27 mouse cellular contexts compared by ENCODE assay signal in genomic region chr7:109695339-109695726, GRCm38 (mm10). TPM values are rescaled to one million over a fixed set of nuclear protein-coding genes. Genes with fewer than 3 reads are reported as not detected.
"Had no signal": no experiment of that assay in that cellular context is flagged by ENCODE, and none has a peak within 500 bp of the region (broad histone marks: within the 10 kb centered on the region; RNA-seq: fewer than 3 reads in every experiment).

No protein-coding gene starts in this region.

- H3K4me3 ChIP-seq: kidney, embryonic 15.5 days; left cerebral cortex, adult 2 months; liver, embryonic 13.5 days; megakaryocyte, embryonic 14.5 days; midbrain, embryonic 10.5 days; neural tube, embryonic 12.5 days; neural tube, embryonic 15.5 days; stomach, embryonic 15.5 days had no signal

- H3K27me3 ChIP-seq: kidney, embryonic 15.5 days; liver, embryonic 13.5 days; neural tube, embryonic 12.5 days; neural tube, embryonic 15.5 days; stomach, embryonic 15.5 days had no signal

- H3K27ac ChIP-seq: kidney, embryonic 15.5 days; left cerebral cortex, adult 2 months; liver, embryonic 13.5 days; macrophage; midbrain, embryonic 10.5 days; neural tube, embryonic 12.5 days; neural tube, embryonic 15.5 days; stomach, embryonic 15.5 days had no signal

- H3K9ac ChIP-seq: kidney, embryonic 15.5 days; liver, embryonic 13.5 days; neural tube, embryonic 12.5 days; neural tube, embryonic 15.5 days; stomach, embryonic 15.5 days had no signal

- H3K4me1 ChIP-seq: liver, embryonic 13.5 days; neural tube, embryonic 12.5 days; neural tube, embryonic 15.5 days; stomach, embryonic 15.5 days had no signal

- H3K36me3 ChIP-seq: kidney, embryonic 15.5 days; liver, embryonic 13.5 days; midbrain, embryonic 10.5 days; neural tube, embryonic 12.5 days; neural tube, embryonic 15.5 days; stomach, embryonic 15.5 days had no signal

- H3K9me3 ChIP-seq: kidney, embryonic 15.5 days; liver, embryonic 13.5 days; midbrain, embryonic 10.5 days; neural tube, embryonic 12.5 days; neural tube, embryonic 15.5 days; stomach, embryonic 15.5 days had no signal

- H3K4me2 ChIP-seq: kidney, embryonic 15.5 days; liver, embryonic 13.5 days; neural tube, embryonic 12.5 days; neural tube, embryonic 15.5 days; stomach, embryonic 15.5 days had no signal

- DNase-seq: kidney, adult 8-10 months; kidney, postnatal 10 days; kidney, postnatal 36 days; layer of hippocampus, postnatal 36 days; liver, embryonic 13.5 days; lung, adult 2 months; midbrain, embryonic 14.5 days; retina, postnatal 1 day; right cerebral cortex, postnatal 25 days; spleen, adult 18-20 months; thymus, postnatal 25 days had no signal

RNA-seq across cellular contexts. Expression of gene BC051019, which starts 28.3 kb away (rescaled TPM):
- total RNA-seq: layer of hippocampus, postnatal 36 days; left cerebral cortex, adult 2 months; left cerebral cortex, postnatal 10 days; left cerebral cortex, postnatal 36 days; liver, adult 2 months had no signal
- polyA plus RNA-seq: kidney, embryonic 15.5 days; liver, adult 2 months; macrophage; midbrain, embryonic 14.5 days; neural tube, embryonic 12.5 days; neural tube, embryonic 15.5 days had no signal

RNA-seq across cellular contexts. Expression of gene Ascl3, which starts 36.2 kb away (rescaled TPM):
- total RNA-seq: layer of hippocampus, adult 8-10 months; layer of hippocampus, postnatal 10 days; layer of hippocampus, postnatal 36 days; left cerebral cortex, adult 2 months; left cerebral cortex, postnatal 10 days; left cerebral cortex, postnatal 36 days; liver, adult 2 months had no signal
- polyA plus RNA-seq: kidney, embryonic 15.5 days; limb, embryonic 11.5 days; limb, embryonic 14.5 days; liver, embryonic 13.5 days; liver, embryonic 16.5 days; macrophage; midbrain, embryonic 10.5 days; midbrain, embryonic 14.5 days; neural tube, embryonic 12.5 days had no signal
